Mouse (Mus musculus) ES-CJ7 (cell line): ENCODE measurements around the gene Fgfr1op2.
"Not testable (repeated sequence)": the region's sequence is repeated elsewhere in the genome, so short reads cannot be mapped to it uniquely, and the experiment has no call there.

Source experiments
- DNase-seq: peaks from one replicate; pipeline ENCODE4 v3.0.0; 2011; ENCODE audit warnings: low read depth, low spot score

The Fgfr1op2 gene

DNA sequence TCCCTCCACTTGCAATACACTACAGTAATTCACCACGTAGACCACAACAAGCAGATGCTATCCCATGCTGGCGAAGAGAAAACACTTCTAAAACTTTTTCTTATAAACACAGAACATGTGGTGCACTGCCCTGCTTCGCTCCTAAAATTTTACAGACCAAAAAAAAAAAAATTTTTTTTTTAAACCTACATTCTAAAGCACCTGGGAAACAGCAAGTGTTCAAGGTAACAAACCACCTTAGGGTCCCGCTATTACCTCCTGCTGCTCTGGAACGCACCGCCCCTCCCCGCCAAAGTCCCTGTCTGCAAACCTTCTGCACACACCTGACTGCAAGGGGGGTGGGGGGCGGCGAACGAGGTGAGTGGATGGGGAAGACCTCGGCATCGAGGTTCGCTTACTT is at the start of gene Fgfr1op2:
TSS of gene Fgfr1op2 (plus strand) at position 301 of the 400 bp plus-strand sequence.
- DNase-seq: no peak

DNA sequence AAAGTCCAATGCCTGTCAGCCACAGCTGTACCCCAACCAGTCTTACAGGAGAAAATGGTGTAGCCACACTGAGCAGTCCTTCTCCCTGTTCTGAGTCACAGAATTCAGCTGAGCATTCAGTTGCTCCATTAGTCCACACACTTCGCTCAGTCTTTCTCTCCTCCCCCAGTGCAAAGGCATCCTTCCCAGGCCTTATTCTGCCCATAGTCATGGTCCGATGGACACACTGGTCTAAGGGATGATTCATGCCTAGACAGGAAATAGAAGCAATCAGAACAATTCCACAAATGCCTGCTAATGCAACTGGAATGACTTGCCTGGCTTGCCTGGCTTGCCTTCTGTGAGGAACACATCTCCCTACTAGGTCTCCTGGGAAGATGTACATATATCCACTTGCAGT is 49.5 kb upstream of the Fgfr1op2 start:
- no peak for DNase-seq

DNA sequence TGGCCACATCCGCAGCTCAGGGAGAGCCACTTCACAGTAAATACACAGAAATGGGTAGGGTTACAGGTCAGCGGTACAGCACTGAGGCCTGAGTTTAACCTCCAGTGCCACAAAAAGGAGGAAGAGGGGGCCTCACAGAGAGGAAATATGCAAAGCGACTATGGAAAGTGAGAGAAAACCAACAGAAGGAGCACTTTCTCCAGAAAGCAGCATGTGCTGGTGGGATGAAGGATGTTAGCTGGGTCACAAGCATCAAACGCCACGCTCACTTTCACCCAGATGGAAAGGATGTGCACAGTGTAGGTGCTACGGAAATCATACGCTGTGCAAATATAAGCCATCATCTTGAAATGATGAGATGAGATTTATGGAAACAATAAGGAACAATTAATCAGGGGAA is 46.6 kb upstream of the Fgfr1op2 start:
- DNase-seq: no peak

DNA sequence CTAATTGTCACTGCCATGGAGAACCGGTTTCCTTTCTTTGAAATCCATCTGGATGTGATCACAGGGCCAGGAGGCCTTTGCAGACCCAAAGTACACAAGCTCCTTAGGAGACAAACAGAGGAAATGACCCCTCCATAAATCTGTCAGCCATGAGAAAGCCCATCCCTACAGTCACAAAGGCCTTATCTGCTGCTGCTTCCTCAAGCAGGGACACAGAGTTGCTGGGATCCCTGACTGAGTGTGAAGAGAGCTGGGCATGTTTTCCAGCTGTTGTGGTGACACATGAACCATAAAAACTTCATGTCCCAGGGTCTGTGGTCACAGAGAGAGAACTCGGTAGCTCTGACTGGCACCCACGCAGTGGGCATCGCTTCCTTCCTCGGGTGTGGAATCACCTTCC is 46.2 kb upstream of the Fgfr1op2 start:
- DNase-seq: no peak

DNA sequence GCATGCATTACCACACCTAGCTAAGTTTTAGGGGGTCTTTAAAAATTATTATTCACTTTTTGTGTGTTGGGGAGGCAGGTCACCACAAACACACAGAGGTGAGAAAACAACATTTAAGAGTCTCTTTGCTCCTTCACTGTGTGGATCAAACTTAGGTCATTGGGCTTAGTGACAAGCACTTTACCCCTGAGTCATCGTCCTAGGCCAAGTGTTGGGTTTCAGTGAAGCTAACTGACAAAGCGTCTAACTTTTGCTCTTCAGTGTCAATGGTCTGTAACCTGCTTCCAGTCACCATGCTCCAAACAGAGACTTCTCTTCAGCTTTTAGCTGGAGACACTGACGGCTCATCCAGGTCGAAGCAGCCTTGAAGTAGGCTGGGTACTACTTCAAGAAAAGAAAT is 43.9 kb upstream of the Fgfr1op2 start:
- no peak for DNase-seq

DNA sequence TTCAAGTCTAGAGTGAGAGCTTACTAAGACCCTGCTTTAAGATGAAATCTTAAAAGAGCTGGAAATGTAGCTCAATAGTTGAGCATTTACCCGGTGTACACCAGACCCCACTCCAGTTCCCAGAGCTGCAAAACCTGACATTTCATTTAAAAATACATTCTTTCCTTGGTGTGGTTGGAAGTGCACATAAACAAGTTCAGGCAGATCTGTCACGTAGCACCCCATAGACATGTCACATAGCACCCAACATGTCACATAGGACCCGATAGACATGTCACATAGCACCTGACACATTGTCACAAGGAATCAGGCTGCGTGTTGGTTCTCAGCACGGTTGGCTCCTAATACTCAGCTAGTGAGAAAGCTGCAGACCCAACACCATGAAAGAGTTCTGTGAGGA is 41.5 kb upstream of the Fgfr1op2 start:
- DNase-seq: no peak

DNA sequence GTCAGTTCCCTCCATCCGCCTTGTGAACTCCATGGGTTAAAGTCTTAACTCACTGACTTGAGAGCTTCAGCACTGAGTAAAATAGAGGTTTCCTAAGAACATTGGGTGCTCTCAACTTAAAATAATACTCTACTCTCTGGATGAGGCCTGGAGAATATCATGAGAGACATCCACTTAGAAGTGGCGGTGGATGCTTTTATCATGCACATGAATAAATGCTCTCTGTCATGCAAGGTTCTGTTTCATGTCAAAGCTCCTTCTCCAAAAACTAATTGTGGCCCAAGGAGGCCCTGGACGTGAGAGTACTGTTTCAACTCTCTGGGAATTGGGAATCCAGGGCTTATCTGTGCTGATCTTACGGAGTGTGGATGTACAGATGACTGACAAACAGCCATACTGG is 39.9 kb upstream of the Fgfr1op2 start:
- DNase-seq: no peak

DNA sequence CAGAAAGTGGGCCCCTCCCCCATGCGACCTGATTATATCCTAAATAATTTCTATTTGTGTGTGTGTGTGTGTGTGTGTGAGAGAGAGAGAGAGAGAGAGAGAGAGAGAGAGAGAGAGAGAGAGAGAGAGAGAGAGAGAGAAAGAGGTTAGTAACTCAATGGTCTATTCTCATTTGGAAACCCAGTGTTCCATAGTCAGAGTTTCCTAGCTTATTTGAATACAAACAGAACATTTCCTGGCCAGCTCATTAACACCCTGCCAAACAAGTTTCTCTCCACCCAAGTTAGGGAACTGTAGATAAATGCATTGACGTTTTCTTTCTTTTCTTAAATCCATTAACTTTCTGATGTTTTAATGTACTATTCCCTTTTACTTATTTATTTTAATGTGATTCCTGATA is 38.9 kb upstream of the Fgfr1op2 start:
- no peak for DNase-seq

DNA sequence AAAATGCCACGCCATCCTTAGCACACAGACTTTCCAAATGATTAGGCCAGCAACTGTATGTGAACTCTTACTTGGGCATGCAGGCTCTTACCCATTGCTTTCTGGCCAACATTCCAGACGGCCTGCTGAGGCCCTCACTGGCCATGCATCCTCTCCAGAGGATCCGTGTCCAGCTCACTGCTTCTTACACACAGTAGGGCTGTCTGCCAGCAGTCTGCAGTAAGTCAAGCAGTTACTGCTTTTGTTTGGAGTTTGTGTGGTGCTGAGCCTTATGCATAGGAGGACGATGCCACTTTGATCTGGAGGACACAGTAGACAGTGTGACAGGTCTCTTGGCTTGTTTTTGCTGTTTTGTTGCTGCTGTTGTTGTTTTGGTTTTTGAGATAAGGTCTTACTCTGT is 38.3 kb upstream of the Fgfr1op2 start:
- DNase-seq: no peak

DNA sequence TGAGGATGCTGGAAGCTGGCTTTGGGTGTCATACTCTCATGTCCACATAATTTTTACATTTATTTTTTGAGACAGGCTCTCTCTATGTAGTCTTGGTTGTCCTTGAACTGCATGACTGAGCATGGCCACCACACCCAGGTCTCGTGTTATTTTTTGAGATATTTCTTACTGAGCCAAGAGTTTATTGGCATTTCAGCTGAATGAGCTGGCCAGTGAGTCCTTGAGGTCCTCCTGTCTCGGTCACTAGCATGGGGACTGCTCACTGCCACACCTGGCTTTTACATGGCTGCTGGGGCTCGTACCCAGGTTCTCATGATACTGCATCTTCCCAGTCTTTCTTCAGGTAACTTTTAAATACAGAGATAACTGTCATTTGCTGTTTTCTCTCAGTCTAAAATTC is 36.6 kb upstream of the Fgfr1op2 start:
- no peak for DNase-seq

DNA sequence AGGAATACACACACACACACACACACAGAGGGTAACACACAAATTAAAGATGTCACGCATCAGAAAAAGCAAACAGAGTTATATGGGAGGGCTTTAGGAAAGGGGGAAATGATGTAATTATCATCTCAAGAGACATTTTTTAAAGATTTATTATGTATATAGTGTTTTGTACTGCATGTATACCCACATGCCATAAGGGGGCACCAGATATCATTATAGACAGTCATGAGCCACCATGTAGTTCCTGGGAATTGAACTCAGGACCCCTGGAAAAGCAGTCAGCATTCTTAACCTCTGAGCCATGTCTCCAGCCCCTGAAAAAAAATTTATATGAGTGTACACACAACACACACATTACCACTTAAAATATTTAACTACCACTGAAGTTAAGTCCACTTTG is 32.4 kb upstream of the Fgfr1op2 start:
- DNase-seq: peak; percentile 12

DNA sequence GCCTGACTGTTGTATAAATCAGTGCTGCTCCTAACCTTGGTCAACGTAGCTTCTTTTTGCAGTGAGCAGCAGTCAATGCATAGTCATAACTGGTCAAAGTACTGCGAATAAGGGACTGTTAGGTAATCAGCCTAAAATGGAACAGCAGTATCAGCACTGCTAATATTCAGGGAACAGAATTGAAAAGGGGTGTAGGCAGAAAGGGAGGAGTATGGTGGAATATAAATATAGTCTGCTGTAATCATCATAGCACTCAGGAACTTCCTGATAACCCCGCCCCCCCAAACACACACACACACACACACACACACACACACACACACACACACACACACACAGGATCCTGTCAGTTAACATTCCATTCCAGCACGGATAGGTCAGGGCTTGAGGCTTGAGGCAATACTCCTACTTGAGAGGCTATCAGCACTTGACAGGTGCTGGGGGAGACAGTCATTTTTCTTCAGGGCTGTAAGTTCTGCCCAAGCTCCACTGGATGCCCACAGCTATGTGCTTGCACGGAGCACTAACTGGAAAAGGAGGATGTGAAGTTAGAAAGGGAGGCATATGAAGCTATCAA is 31.6 kb upstream of the Fgfr1op2 start:
- no peak for DNase-seq

DNA sequence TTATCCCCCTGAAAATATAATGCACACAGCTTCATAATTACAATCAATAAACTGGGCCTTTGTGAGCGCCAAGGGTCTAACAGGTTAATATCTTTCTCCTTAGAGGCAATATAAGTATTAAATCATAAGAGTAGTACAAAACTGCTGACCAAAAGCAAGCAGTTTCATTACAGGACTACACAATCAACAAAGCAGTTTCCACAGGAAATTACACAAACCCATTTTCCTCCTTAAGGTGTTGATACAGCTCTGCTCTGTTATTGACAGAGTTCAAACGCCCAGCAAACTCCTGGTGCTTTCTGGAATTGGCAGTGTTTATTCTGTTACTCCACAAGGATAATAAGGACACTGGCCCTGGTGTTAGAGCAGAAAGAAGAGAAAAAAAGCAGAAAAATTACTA is 26.6 kb upstream of the Fgfr1op2 start:
- DNase-seq: no peak

DNA sequence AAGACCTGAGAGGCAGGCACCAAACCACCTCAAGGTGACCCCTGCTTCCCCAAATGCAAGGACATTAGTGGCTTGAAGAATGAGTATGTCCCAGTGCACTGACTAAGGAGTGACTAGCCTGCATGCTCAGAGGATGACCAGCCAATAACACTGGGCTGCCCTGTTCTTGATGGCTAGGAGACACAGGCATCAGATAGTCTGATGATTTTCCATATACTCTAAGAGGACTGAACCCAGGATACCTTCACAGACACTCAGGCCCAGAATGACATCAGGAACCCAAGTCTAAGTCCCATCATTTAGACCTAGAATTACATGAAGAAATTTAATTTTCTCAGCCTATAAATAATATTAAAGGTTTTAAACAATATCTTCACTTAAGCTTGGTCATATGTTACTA is 25.7 kb upstream of the Fgfr1op2 start:
- DNase-seq: no peak

DNA sequence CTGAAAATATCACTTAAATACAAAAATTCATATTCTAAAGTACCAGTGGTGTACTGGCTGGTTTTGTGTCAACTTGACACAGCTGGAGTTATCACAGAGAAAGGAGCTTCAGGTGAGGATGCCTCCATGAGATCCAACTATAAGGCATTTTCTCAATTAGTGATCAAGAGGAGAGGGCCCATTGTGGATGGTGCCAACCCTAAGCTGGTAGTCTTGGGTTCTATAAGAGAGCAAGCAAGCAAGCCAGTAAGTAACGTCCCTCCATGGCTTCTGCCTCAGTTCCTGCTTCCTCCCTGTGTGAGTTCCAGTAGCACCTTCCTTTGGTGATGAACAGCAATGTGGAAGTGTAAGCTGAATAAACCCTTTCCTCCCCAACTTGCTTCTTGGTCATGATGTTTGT is 14.5 kb upstream of the Fgfr1op2 start:
- not testable (repeated sequence) for DNase-seq

DNA sequence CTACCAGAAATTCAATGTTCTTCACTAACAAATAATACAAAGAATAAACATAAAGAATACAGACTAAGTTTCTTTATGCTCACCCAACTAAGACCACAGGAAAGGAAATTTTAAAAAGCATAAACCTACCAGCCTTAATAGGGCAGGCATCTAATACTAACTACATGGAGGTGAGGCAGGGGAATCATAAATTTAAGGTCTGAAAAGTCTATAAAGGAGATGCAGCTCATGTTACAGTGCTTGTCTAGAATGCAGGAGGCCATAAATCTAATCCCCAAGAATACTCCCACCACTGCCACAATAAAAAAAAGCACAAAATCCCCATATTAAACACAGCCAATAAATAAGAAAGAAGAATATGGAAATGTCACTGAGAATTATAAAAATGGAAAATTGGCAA is 4.9 kb upstream of the Fgfr1op2 start:
- no peak for DNase-seq

DNA sequence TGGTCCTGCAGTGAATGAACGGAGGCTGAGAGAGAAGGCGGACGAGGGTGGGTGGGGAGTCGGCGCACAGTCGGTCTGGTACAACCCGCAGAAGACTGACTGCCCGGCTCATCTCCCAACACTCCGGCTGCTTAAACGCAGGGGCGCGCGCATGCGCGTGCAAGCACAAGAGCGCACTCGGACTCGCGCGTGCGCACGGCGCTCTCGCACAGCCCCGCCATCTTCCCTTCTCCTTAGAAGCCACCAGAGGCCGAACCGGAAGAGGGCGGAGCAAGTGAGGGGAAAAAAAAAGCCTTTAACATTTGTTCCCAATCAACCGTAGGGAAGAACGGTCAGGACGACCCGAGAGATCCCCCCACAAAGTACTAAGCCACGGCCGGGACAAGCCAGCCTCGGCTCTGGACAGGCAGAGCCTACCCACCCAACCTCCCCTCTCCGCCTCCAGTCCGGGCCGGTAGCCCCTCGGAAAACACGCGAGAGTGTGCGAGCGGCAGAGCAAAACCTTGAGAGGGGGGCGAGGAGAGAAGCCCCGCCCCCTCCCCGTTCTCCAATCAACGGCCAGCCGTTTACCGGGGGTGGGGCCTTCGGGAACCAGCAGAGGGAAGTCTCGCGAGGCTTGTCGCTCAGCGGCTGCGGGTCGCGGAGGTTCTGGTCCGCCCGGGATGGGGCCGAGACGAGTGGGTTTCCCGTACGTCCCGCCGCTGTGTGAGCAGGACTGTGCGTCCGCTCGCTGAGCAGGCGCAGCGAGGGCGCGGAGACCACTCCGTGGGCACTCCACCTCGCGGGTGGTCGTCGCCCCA is 507 bp downstream of the Fgfr1op2 start, which contains the start of gene Ints13:
TSS of gene Ints13 (minus strand) at position 526 of the 800 bp plus-strand sequence.
- peak; percentile 100 for DNase-seq

DNA sequence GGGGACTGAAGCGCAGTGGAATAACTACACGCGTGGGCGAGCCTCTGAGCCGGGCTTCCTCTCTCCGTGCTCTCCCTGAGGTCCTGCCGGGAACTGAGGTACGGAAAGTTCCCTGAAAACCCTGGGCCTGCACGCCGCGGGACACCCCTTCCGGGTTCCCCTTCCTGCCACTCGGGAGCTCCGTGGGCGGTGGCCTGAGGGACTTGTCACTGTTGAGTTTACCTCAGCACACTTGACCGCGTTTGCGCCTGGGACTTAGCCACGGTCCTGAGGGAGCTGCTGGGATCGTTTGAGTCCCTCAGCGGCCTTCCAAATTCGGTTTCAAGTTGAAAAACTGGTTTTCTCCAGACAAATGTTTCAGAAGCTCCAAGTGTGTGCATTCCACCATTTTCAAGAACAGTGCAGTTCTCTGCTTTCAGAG is 1.1 kb downstream of the Fgfr1op2 start:
- DNase-seq: peak; percentile 64

DNA sequence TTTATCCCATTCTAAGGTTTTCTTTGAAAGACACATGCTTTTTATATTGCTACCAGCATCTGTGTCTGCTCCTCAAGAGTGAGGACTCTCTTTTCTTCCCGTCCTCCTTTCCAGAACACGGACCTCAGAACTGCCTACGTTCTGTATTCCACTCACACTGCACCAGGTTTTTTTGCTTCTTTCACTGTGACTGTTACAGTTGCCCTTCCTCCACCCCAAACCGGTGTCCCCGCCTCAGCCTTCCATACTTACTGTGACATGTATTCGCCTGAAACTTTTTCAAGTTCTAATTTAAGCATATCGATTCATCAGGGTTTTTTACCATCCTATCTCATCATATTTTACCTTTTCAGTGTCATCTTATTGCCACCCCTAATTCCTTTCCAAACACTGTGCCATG is 1.6 kb downstream of the Fgfr1op2 start:
- DNase-seq: no peak

DNA sequence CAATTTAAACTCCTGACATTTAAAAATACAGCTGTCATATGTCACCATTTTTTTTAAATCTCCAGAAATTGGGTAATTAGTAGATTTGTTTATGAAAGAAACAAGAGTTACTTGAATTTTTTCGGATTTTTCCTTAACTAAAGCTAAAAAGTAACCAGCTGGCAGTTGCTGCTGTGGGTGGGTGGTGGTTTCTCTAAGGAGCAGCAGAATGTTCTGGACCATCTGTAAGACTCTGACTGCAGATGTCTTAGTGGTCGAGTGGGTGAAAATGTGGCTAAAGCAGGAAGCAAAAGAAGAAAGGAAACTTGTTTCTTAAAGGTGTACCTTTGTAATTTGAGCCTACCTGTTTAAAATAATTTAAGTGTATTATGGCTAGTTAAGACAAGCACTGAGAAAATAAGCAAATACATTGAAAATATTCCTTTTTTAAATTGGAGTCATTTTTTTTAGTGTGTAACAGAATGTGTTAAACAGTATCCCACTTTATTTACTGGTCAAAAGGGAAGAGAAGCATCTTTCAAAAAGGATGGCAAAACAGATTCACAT is 3.5 kb downstream of the Fgfr1op2 start:
- no peak for DNase-seq

DNA sequence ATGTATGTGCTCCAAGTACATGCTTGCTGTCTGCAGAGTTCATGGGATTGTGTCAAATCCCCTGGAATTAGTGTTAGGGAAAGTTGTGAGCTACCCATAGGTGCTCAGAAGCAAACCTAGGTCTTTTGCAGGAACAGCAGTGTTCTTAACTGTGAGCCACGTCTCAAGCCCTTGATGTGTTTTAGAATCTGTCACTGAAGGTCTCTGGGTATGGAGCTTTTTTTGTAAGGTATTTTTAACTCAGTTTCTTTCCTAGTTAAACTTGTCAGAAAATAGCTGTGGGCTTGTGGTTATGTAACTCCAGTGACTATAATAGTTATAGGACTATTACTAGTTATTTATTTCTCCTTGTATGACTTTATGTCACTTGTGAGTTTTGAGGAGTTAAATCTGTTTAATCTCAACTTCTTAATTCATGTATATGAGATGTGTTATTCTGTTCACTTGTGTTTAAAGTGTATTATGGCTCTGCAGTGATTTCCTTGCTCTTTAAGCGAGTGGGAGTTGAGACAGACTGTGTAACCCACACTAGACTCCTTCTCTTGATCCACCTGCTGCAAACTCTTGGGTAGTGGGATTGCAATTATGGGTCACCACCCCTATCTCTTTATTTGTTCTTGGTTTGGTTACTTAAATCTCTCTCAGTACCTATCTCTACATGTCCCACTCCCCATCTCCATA is 6.5 kb downstream of the Fgfr1op2 start:
- DNase-seq: no peak

DNA sequence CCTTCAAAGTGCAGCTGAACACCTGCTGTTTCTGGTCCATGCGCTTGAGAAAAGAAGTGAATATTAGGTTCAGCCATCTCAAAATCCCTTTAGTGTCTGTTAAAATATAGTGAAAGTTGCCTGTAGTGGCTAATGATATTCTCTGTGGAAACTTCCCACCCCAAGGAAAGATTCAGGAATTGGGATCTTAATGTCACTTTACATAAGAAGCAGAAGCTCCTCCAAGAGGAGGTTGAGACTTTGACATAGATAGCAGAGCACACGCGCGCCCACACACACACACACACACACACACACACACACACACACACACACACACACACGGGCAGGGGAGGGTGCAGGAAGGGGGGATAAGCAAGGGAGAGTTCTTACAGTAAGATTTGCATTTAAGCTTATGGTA is 8.1 kb downstream of the Fgfr1op2 start:
- DNase-seq: no peak

DNA sequence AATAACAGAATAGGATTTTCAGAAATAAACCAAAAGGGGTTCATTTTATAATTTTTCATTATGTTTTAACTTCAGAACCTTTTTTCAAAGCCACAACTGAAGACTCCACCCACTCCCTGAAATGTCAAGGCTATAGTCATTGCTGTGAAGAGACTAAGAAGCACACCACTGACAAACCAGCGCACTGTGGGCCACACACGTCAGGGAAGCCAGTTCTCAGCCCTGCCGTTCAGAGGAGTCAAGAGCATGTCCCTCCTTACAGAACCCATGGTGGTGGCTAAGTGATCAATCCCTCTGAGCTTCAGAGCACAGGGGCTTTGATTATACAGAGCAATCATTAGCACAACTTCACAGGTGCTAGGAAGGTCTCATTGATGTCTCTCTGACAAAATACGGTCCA is 25.6 kb downstream of the Fgfr1op2 start:
- no peak for DNase-seq
